Mouse (Mus musculus) heart, adult 2 months (tissue): ENCODE measurements around the gene Gm36028. TPM values are rescaled to one million over a fixed set of nuclear protein-coding genes. Genes with fewer than 3 reads are reported as not detected.

Source experiments
- DNase-seq, 2 experiments: peaks; one replicate each; pipeline ENCODE4 v3.0.0; 2021
- H3K27ac ChIP-seq: fragments of 200-600 bp; 2 replicates; pipeline ENCODE4 v1.8.1; 2022
- H3K27me3 ChIP-seq: fragments of 200-500 bp; 2 replicates; pipeline ENCODE4 v1.6.1; 2012; ENCODE audit warnings: mild to moderate bottlenecking, low read length, inconsistent platforms, mixed read lengths; ENCODE audit not compliant: control insufficient read depth, insufficient read depth
- H3K36me3 ChIP-seq: fragments of 200-500 bp; 2 replicates; pipeline ENCODE4 v1.6.1; 2012; ENCODE audit warnings: low read length, inconsistent platforms; ENCODE audit not compliant: control insufficient read depth, insufficient read depth
- H3K4me1 ChIP-seq: fragments of 200-500 bp; 2 replicates; pipeline ENCODE4 v1.6.1; 2011; ENCODE audit warnings: low read length; ENCODE audit not compliant: control insufficient read depth, insufficient read depth
- H3K4me3 ChIP-seq: fragments of 200-600 bp; 2 replicates; pipeline ENCODE4 v1.8.1; 2022
- H3K79me2 ChIP-seq: fragments of 200-500 bp; replicated peaks from 2 replicates; pipeline ENCODE4 v1.6.1; 2012; ENCODE audit warnings: mild to moderate bottlenecking, inconsistent platforms, low read length, moderate library complexity, mixed read lengths; ENCODE audit not compliant: control insufficient read depth, insufficient read depth
- H3K9ac ChIP-seq: fragments of 200-500 bp; 2 replicates; pipeline ENCODE4 v1.6.1; 2012; ENCODE audit warnings: low read depth, mild to moderate bottlenecking, control low read depth, inconsistent platforms, low read length, mixed read lengths
- CTCF ChIP-seq: fragments of 200-600 bp; IDR thresholded peaks from 2 replicates; pipeline ENCODE4 v1.8.1; 2022; ENCODE audit warnings: antibody characterized with exemption, mild to moderate bottlenecking, moderate library complexity
- EP300 ChIP-seq: fragments of 200-500 bp; IDR thresholded peaks from 2 replicates; pipeline ENCODE4 v1.6.1; 2011; ENCODE audit warnings: low read depth, low read length, control low read depth; ENCODE audit not compliant: insufficient read depth
- POLR2A ChIP-seq: fragments of 200-500 bp; IDR thresholded peaks from 2 replicates; pipeline ENCODE4 v1.6.1; 2011; ENCODE audit warnings: mild to moderate bottlenecking, low read depth, low read length, control low read depth; ENCODE audit not compliant: insufficient read depth
- WGBS: fragments of 180-500 bp; shearing (Covaris S2); methylation state at CpG from one replicate; pipeline ENCODE4 v1.1.7; 2018; 5-methylcytosine and 5-hydroxymethylcytosine counted together
- intact Hi-C: fragments of 180-260 bp; cut with DNase I; formaldehyde crosslinking; loops from one replicate; pipeline ENCODE4 v1.15.1; 2025
- polyA plus RNA-seq: library from polyadenylated mRNA; depleted of rRNA; stranded (reverse); fragments of >200 nt; gene quantifications from 2 replicates; pipeline ENCODE4 v1.2.3, GENCODE M21; 2012
- total RNA-seq, 2 experiments: library from RNA; stranded (reverse); gene quantifications; 2 replicates each; pipeline ENCODE4 v1.2.3; 2021

Gene Gm36028
- total and polyA plus RNA-seq, 3 experiments, result 0.10 to 1.0 (median 1.0) TPM

GRCm38 (mm10) chr16:37893381-37893780 lies 32.4 kb upstream of the Gm36028 start:
- Histone ChIP-seq H3K9ac (no peak overlapping the region), H3K27ac (no peak overlapping the region), H3K4me1 (peaks cover 1% of the 10 kb centered on the region), H3K36me3 (no peaks in the 10 kb centered on the region; the same call in 1 of the 2 replicates), H3K27me3 (no peaks in the 10 kb centered on the region), H3K79me2 (no peaks in the 10 kb centered on the region), H3K4me3 (no peak overlapping the region)
- intact Hi-C loops, result no loop called here
- WGBS, result 38% methylated on average over 6 of the region's 6 CpGs
- TF ChIP-seq EP300 (no peak), CTCF (no peak), POLR2A (no peak)
- DNase-seq, result no peak

DNA sequence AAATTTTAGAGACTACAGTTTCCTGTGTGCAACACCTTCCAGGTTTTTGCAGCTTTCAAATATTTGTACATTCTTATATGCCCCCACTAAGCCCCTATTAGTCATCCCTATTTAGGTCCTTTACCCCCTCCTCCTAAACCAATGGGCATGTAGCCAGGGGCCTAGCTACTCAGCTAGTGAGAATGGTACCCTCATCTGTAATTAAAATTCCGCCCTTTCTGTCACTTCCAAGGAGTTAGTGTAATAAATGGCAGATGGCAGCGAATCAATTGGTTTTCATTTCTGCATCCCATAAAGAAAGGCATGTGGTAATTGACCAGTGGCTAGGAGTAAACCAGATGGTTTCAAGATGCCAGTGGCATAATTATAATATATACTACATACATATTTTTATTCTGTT lies 31.7 kb upstream of the Gm36028 start:
- WGBS, result 91% methylated on average over 2 of the region's 2 CpGs
- H3K27ac ChIP-seq, result no peak overlapping the region

GRCm38 (mm10) chr16:37888986-37889385 lies 28.0 kb upstream of the Gm36028 start:
- no peaks in the 10 kb centered on the region for H3K27me3 ChIP-seq
- DNase-seq, result no peak
- no peak overlapping the region for H3K9ac ChIP-seq
- no peaks in the 10 kb centered on the region for H3K79me2 ChIP-seq
- intact Hi-C loops, result no loop called here
- TF ChIP-seq CTCF, result no peak
- no peak for TF ChIP-seq POLR2A
- TF ChIP-seq EP300, result no peak
- no peak overlapping the region for H3K4me3 ChIP-seq
- H3K27ac ChIP-seq, result no peak overlapping the region
- H3K4me1 ChIP-seq, result peaks cover 1% of the 10 kb centered on the region
- 95% methylated on average over 3 of the region's 3 CpGs for WGBS
- H3K36me3 ChIP-seq, result no peaks in the 10 kb centered on the region

More for the DNA sequence above, 31.7 kb upstream of the Gm36028 start:
- Histone ChIP-seq H3K9ac (no peak overlapping the region), H3K4me3 (no peak overlapping the region), H3K27me3 (no peaks in the 10 kb centered on the region), H3K36me3 (no peaks in the 10 kb centered on the region; the same call in 1 of the 2 replicates), H3K4me1 (peaks cover 1% of the 10 kb centered on the region), H3K79me2 (no peaks in the 10 kb centered on the region)
- intact Hi-C loops, result no loop called here
- TF ChIP-seq EP300 (no peak), CTCF (no peak), POLR2A (no peak)
- DNase-seq, result no peak

DNA sequence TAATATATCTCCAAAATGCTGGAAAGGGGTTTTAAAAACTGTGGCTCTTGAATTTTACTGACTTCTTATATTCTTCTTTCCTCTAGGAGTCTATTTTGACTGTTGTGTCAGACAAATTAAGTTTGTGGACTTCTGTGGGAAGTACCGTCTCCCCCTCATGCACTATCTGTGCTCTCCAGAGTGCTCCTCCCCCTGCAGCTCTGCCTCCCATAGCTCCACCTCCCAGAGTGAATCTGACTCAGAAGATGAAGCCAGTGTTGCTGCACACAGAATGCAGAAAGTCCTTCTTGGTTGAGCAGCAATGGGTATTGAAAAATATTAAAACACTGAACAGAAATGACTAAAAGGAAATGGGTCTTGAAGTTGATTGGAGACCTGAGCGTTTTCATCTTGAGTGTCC lies 20.2 kb upstream of the Gm36028 start:
- H3K79me2 ChIP-seq, result peaks cover 10% of the 10 kb centered on the region
- WGBS, result 51% methylated on average over 2 of the region's 2 CpGs
- H3K4me3 ChIP-seq, result no peak overlapping the region
- peaks cover 5% of the 10 kb centered on the region for H3K4me1 ChIP-seq
- H3K36me3 ChIP-seq, result peaks cover 26% of the 10 kb centered on the region
- H3K27ac ChIP-seq, result no peak overlapping the region
- DNase-seq, result no peak
- TF ChIP-seq EP300 (no peak), CTCF (no peak), POLR2A (no peak)
- no peaks in the 10 kb centered on the region for H3K27me3 ChIP-seq
- no peak overlapping the region for H3K9ac ChIP-seq
- intact Hi-C loops, result no loop called here

GRCm38 (mm10) chr16:37879750-37880419 lies 18.9 kb upstream of the Gm36028 start:
- peaks cover 6% of the 10 kb centered on the region for H3K4me1 ChIP-seq
- H3K27me3 ChIP-seq, result no peaks in the 10 kb centered on the region
- H3K79me2 ChIP-seq, result peaks cover 10% of the 10 kb centered on the region
- H3K36me3 ChIP-seq, result peaks cover 31% of the 10 kb centered on the region
- no peak overlapping the region for H3K27ac ChIP-seq
- TF ChIP-seq CTCF (no peak), POLR2A (no peak), EP300 (no peak)
- 91% methylated on average over 4 of the region's 4 CpGs for WGBS
- intact Hi-C loops, result no loop called here
- DNase-seq, result no peak
- no peak overlapping the region for H3K4me3 ChIP-seq
- no peak overlapping the region for H3K9ac ChIP-seq

DNA sequence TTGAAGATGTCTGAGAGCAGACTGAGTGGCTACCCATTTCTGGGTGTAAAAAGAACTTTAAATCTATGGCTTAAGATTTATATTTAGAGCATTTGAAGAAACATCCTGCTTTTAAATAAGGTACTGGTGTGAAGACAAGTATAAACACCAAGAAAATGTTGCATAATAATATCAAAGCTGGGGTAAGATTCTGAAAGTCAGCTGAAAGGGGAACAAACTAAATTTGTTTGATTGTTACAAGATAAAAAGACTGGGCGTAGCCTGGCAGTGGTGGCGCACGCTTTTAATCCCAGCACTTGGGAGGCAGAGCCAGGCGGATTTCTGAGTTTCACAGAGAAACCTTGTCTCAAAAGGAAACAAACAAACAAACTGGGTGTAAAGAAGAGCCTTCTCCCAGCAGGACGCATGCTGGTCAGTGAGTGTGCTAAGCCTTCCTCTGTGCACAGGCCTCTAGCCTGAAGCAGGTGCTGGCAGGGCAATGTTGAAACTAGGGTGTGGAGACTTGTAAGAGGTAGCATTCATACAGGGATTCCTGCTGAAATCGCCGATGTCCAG lies 18.1 kb upstream of the Gm36028 start:
- no peak for DNase-seq
- no peak overlapping the region for H3K27ac ChIP-seq
- peaks cover 8% of the 10 kb centered on the region for H3K4me1 ChIP-seq
- H3K9ac ChIP-seq, result no peak overlapping the region
- peaks cover 10% of the 10 kb centered on the region for H3K79me2 ChIP-seq
- H3K27me3 ChIP-seq, result no peaks in the 10 kb centered on the region
- peaks cover 31% of the 10 kb centered on the region for H3K36me3 ChIP-seq
- intact Hi-C loops, result no loop called here
- 86% methylated on average over 7 of the region's 7 CpGs for WGBS
- no peak overlapping the region for H3K4me3 ChIP-seq
- no peak for TF ChIP-seq POLR2A
